Mouse (Mus musculus) adrenal gland, postnatal 14 days (tissue): ENCODE measurements around the gene Nubp1. TPM values are rescaled to one million over a fixed set of nuclear protein-coding genes. Genes with fewer than 3 reads are reported as not detected.

Source experiments
- DNase-seq: peaks from one replicate; pipeline ENCODE4 v3.0.0; 2021; ENCODE audit warnings: mixed read lengths
- total RNA-seq: library from RNA; stranded (reverse); gene quantifications from 2 replicates; pipeline ENCODE4 v1.2.3, GENCODE M21; 2021

Gene Nubp1
- total RNA-seq, 1 experiment from 2014 or later, result 23.1 TPM

- no peak for DNase-seq
Measured at GRCm38 (mm10) chr16:10416866-10417265, 5.1 kb downstream of the Nubp1 start.

- DNase-seq, result no peak
Measured at GRCm38 (mm10) chr16:10417723-10418259, 6.0 kb downstream of the Nubp1 start.

- DNase-seq, result no peak
Measured at GRCm38 (mm10) chr16:10420447-10421054, 8.8 kb downstream of the Nubp1 start.

GRCm38 (mm10) chr16:10431911-10432310 is 20.2 kb downstream of the Nubp1 start:
- DNase-seq, result no peak

DNA sequence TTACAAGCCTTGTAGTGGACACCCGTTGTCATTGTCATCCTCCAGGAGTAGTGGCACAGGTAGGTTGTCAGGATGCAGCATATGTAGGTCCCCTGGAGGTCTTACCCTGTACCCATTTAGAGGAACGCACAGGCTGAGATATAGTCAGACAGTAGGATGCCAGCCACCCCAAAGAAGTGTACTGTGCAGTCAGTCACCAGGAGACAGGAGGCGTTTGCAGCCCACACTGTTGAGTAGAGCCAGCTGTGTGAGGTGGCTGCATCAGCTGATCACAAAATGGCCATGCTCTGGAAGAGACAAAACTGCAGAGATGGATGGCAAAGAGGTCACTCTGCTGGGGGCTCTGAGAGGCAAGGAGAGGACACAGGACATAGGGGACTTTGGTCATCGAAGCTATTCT is 20.6 kb downstream of the Nubp1 start:
- DNase-seq, result no peak

DNA sequence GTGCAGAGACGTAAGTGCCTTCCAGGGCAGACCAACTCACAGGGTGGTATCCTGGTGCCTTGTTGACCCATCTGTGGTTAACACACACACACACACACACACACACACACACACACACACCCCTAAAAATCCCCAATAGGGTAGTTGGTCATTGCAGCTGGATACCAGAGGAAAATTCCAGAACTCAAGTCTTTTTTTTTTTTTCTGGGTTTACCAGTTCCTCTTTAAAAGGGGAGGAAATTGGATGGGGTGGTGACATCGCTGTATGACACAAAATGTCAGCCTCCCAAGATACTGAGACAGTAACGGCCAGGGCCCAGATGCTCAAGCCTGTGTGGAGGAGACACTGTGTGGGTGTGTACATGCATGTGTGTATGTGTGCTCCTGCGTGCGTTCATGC is 21.6 kb downstream of the Nubp1 start:
- DNase-seq, result no peak

DNA sequence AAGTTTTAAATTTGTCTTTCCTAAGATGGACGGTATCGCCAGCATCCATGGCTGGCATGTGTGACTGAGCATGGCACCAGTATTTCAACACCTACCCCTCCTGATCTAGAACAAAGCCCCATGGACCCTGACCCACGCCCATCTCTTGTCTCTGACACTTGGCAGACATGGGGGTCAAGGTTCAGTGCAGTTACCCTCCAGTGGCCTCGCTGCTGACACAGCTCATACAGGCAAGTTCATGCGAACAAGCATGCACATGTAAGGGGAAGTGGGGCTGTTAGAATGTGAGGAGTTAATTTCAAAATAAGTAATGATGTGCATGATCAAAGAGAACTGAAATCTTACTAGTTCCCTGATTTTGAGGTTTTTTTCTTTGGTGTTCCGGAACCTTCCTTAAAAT is 24.4 kb downstream of the Nubp1 start:
- DNase-seq, result no peak

- no peak for DNase-seq
Measured at GRCm38 (mm10) chr16:10438055-10438454, 26.3 kb downstream of the Nubp1 start.

DNA sequence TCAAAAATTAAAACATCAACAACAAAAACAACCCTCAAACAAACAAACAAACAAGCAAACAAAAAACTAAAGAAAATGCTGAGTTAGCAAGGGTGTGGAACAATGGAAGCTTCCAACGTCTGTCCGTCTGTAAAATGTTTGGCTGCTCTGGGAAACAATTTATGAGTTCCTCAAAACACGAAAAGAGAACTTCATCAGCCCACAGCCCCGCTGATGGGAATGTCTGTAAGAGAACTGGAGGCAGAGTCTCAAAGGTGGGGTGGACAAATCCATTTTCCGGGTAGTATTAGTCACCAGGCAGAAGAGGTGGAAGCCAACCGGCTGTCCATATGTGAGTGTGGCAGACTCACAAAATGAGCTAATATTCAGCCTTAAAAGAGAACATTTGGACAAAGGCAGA is 29.6 kb downstream of the Nubp1 start:
- no peak for DNase-seq

GRCm38 (mm10) chr16:10441761-10442160 is 30.0 kb downstream of the Nubp1 start:
- no peak for DNase-seq

GRCm38 (mm10) chr16:10443723-10444122 is 32.0 kb downstream of the Nubp1 start:
- DNase-seq, result no peak

GRCm38 (mm10) chr16:10446573-10447263 is 35.0 kb downstream of the Nubp1 start:
- no peak for DNase-seq

- DNase-seq, result peak; percentile 77
Measured at GRCm38 (mm10) chr16:10447264-10447594, 35.5 kb downstream of the Nubp1 start, which contains the start of gene Tvp23a. Gene Tvp23a, minus strand, starts transcription at chr16:10447362.

DNA sequence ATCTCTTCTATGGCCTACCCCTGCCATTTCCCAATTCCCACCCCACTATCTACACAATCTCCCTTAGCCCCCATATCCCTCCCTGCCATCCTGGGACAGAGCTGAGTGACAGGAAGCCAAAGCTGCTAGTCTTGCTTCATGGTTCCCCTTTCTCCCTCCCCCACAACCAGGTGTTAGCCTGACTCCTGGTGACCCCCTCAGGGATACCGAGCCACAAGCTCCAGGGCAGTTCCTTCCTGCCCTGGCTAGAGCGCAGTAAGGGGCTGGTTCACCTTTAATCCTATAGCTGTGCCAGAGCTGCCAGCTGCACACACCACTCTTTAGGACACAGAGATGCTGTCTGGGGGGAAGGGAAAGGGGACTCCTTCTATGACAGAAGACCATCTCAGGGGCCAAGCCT is 36.0 kb downstream of the Nubp1 start:
- no peak for DNase-seq

- DNase-seq, result no peak
Measured at GRCm38 (mm10) chr16:10448931-10449330, 37.2 kb downstream of the Nubp1 start.

- DNase-seq, result no peak
Measured at GRCm38 (mm10) chr16:10451906-10452305, 40.2 kb downstream of the Nubp1 start.

GRCm38 (mm10) chr16:10452445-10452896 is 40.7 kb downstream of the Nubp1 start:
- peak; percentile 93 for DNase-seq

DNA sequence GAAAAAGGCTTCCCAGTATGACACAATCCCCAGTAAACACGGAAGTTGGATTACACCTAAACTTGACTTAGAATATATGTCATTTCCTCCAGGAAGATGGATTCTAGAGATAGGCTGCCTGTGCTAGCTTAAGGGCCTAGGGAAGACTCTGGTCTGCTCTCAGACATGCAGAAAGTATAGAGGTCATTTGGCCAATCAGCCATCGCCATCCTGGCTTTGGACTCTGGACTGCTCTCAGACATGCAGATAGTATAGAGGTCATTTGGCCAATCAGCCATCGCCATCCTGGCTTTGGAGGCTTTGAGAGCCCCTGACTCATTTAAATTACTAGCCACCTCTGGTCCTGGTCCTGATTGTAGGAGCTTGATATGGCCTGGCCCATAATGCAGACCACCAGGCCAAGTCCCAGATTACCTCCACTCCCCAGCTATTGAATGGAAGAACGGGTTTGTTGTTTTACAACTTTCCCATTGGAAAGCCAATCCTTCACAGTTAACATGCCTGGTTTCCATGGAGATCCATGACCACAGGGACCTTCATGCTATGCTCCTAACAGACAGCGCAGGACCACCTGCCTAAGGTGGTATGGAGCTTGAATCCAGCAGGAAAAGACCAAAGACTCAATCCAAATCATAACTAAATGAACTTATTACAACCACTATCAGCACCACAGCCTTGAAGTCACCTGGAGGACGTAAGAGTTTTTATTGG is 42.3 kb downstream of the Nubp1 start:
- DNase-seq, result no peak

DNA sequence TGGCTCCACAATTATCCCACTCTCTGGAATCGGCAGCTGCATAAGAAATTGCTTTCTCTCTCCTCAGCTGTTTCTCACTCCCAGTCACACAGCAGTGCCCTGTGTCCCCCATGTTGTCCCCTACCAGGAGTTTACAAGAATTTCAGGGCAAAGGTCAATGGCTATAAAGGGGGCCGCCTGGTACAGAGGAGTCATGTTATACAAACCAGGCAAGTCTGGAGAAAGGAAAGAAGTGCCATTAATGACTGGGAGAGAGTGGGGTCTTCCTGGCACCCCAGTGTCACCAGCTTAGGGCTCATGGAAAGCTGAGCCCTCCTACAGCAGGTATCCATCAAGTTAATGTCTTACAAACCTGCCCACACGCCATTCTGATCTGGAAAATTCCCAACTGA is 42.8 kb downstream of the Nubp1 start:
- DNase-seq, result no peak

DNA sequence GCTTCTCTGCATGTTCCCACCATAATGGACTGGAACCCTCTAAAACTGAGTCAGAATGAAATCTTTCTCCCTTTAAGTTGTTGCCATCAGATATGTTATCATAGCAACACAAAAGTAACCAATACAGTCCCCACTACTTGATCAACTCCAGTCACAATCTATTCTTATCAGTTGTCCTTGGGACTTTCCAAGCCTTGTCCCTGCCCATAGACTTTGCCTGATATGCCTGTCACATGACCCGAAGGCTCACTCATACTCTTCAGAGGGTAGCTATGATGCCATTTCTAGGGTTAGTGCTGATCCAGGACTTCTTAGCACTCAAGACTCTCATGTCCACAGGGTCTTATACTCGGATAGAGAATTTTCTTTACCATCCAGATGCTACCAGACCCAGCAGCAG is 48.4 kb downstream of the Nubp1 start:
- DNase-seq, result no peak

- DNase-seq, result no peak
Measured at GRCm38 (mm10) chr16:10461178-10461577, 49.4 kb downstream of the Nubp1 start.

DNA sequence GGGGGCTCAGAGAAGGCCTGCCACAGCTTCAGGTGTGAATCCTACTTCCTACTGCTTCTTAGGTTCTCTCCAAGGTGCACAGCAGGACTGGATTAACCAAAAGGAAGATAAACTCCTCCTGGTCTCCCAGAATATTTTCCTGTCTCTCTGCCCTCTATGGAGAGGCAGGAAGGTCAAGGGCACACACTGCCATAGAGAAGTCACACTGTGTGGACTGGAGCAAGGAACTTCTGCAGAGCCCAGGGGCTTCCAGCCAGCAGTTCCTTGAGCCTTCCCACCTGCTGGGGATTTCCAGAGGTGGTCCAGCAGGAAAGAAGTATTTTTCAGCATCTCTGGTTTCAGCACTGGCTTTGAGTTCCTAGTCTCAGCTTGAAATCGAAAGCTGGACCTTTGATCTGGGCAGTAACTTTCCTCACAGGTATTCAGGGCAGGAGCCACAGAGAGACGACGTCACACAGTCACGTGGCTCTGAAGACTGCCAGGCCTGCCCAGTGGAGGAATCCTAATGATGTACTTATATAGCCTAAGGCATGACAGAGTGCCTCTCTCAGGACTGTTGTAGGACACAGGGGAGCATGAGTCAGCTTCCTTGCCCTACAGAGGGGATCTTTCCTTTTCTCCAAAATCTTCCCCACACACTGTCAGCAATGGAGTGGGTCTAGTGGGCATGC is 53.4 kb downstream of the Nubp1 start:
- no peak for DNase-seq
